8 mouse cellular contexts compared by ENCODE assay signal in the genomic region with DNA sequence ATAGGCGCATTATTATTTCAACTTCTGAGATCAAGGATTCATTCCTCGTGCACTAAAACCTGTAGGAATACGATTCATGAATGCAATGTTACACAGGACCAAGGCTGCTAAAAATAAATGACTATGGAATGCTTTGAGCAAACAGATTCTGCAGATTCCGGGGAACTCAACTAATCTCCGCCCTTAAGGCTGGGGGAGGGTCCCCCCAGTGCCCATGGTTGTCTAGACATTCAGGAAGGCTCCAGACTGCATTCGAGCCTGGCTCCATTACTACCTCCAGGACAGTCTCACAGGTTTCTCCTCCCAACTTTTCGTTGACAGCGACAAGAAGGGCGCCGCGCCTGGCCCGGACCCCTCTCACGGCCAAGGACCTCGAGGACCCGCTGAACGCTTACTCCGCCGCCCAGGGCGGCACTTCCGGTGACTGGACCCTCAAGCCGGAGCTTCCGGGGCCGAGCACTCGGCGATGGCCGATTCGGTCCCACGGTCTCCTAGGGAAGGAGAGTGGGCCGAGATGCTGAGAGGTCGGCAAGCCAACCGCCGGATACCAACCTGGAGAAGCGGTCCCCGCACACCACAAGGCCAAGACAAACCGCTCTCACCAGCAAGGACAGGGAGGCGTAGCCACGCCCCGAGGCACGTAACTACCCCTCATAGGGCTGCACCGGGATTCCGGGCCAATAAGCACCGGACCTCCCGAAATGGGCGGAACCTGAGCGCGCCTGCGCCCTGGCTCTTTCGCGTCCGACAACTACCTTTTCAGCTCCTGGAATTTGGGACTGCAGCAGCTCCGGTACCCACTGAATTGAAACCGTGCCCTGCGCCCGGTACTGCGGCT. TPM values are rescaled to one million over a fixed set of nuclear protein-coding genes. Genes with fewer than 3 reads are reported as not detected.
DNase-seq lines count a peak whose midpoint lies in the region; ATAC-seq and TF ChIP-seq lines count a peak whose summit lies in the region.

Zfp322a (minus strand) TSS at position 626 of the 838 bp plus-strand sequence.

- no peak for TF ChIP-seq CTCF in liver, embryonic 14.5 days (IDR thresholded peaks at IDR 0.05; ENCODE audit: low read depth)
- TF ChIP-seq CTCF in stomach, postnatal 0 days (IDR thresholded peaks at IDR 0.05; ENCODE audit: low read depth), result no peak

- peaks cover 33% of the 10 kb centered on the region for H3K4me1 ChIP-seq in forebrain, embryonic 10.5 days
- H3K4me1 ChIP-seq in heart, embryonic 15.5 days (replicated peaks), result peaks cover 28% of the 10 kb centered on the region
- H3K4me1 ChIP-seq in liver, embryonic 14.5 days (replicated peaks; ENCODE audit: control insufficient read depth in 2 of 2, insufficient read depth in 2 of 2, low read length in 1 of 2), result peaks cover 7 to 9% of the 10 kb centered on the region in 2 experiments
- H3K4me1 ChIP-seq in neural tube, embryonic 11.5 days (ENCODE audit: control insufficient read depth, insufficient read depth, low read length), result peaks cover 7% of the 10 kb centered on the region; the same call in 1 of the 2 replicates
- no peaks in the 10 kb centered on the region for H3K4me1 ChIP-seq in stomach, postnatal 0 days (replicated peaks; ENCODE audit: control insufficient read depth, insufficient read depth)

- peaks cover 29% of the 10 kb centered on the region for H3K36me3 ChIP-seq in forebrain, embryonic 10.5 days (replicated peaks)
- H3K36me3 ChIP-seq in heart, embryonic 15.5 days, result peaks cover 9% of the 10 kb centered on the region; the same call in 1 of the 2 replicates
- no peaks in the 10 kb centered on the region for H3K36me3 ChIP-seq in liver, embryonic 14.5 days (replicated peaks; ENCODE audit: control insufficient read depth, insufficient read depth, low read depth)
- H3K36me3 ChIP-seq in neural tube, embryonic 11.5 days (ENCODE audit: control insufficient read depth, insufficient read depth, low read length), result no peaks in the 10 kb centered on the region
- H3K36me3 ChIP-seq in stomach, postnatal 0 days (ENCODE audit: control insufficient read depth, insufficient read depth, low read length), result no peaks in the 10 kb centered on the region

- H3K9ac ChIP-seq in heart, embryonic 15.5 days, result peak within 1 kb of the TSS; percentile 83
- H3K9ac ChIP-seq in liver, embryonic 14.5 days (replicated peaks), result peak within 1 kb of the TSS; percentile 74
- peak within 1 kb of the TSS; percentile 83 for H3K9ac ChIP-seq in neural tube, embryonic 11.5 days (ENCODE audit: low read length)
- peak within 1 kb of the TSS; percentile 74 for H3K9ac ChIP-seq in stomach, postnatal 0 days (ENCODE audit: low read length)

- WGBS in forebrain, embryonic 10.5 days, result under 1% methylated on average over 55 of the region's 55 CpGs
- under 1% methylated on average over 55 of the region's 55 CpGs for WGBS in heart, embryonic 15.5 days
- under 1% methylated on average over 55 of the region's 55 CpGs for WGBS in liver, embryonic 14.5 days (ENCODE audit: insufficient replicate concordance)
- WGBS in neural tube, embryonic 11.5 days, result under 1% methylated on average over 55 of the region's 55 CpGs
- under 1% methylated on average over 55 of the region's 55 CpGs for WGBS in stomach, postnatal 0 days

- H3K9me3 ChIP-seq in forebrain, embryonic 10.5 days, result no peaks in the 10 kb centered on the region
- H3K9me3 ChIP-seq in heart, embryonic 15.5 days (replicated peaks), result no peaks in the 10 kb centered on the region
- H3K9me3 ChIP-seq in liver, embryonic 14.5 days (ENCODE audit: control insufficient read depth, low read length), result no peaks in the 10 kb centered on the region
- no peaks in the 10 kb centered on the region for H3K9me3 ChIP-seq in neural tube, embryonic 11.5 days (ENCODE audit: control insufficient read depth, low read length)
- H3K9me3 ChIP-seq in stomach, postnatal 0 days (ENCODE audit: control insufficient read depth, low read length), result no peaks in the 10 kb centered on the region

- H3K27ac ChIP-seq in forebrain, embryonic 10.5 days, result peak within 1 kb of the TSS; percentile 92
- peak within 1 kb of the TSS; percentile 99 for H3K27ac ChIP-seq in heart, embryonic 15.5 days
- peak within 1 kb of the TSS; percentile 49 for H3K27ac ChIP-seq in liver, embryonic 14.5 days
- peak within 1 kb of the TSS; percentile 91 for H3K27ac ChIP-seq in neural tube, embryonic 11.5 days (ENCODE audit: low read depth, low read length)
- peak within 1 kb of the TSS; percentile 92 for H3K27ac ChIP-seq in stomach, postnatal 0 days (replicated peaks)

- H3K4me2 ChIP-seq in heart, embryonic 15.5 days, result peak within 1 kb of the TSS; percentile 67
- peak within 1 kb of the TSS; percentile 88 for H3K4me2 ChIP-seq in liver, embryonic 14.5 days (ENCODE audit: low read depth)
- H3K4me2 ChIP-seq in neural tube, embryonic 11.5 days (ENCODE audit: low read depth), result peak within 1 kb of the TSS; percentile 77
- peak within 1 kb of the TSS; percentile 72 for H3K4me2 ChIP-seq in stomach, postnatal 0 days (replicated peaks; ENCODE audit: low read depth)

- ATAC-seq in heart, embryonic 15.5 days (replicated peaks; ENCODE audit: insufficient number of reproducible peaks, insufficient read depth, low FRiP score, low read depth), result peak; percentile 100
- ATAC-seq in liver, embryonic 14.5 days (ENCODE audit: insufficient read depth), result peak; percentile 100
- ATAC-seq in neural tube, embryonic 11.5 days (ENCODE audit: insufficient read depth, low FRiP score, low TSS enrichment), result peak; percentile 99
- ATAC-seq in stomach, postnatal 0 days (ENCODE audit: low FRiP score, low TSS enrichment), result peak; percentile 100

- DNase-seq in CD8-positive naive resting alpha-beta T cell, adult 2 months (ENCODE audit: low read depth in 2 of 2, low spot score in 2 of 2), result peak; percentile 90 to 93
- peak; percentile 92 for DNase-seq in c-Kit-positive CD71-negative TER-119-negative erythroid progenitor cells, embryonic 14.5 days (ENCODE audit: low read depth)
- DNase-seq in forebrain, embryonic 10.5 days (ENCODE audit: extremely low spot score, low spot score), result peak; percentile 96
- DNase-seq in kidney, postnatal 25 days, result peak; percentile 97 to 98
- peak; percentile 94 to 95 (median 94) for DNase-seq in liver, embryonic 14.5 days (ENCODE audit: low read depth in 3 of 3, low spot score in 3 of 3)
- DNase-seq in neural tube, embryonic 11.5 days (ENCODE audit: low spot score), result peak; percentile 96
- peak; percentile 97 for DNase-seq in stomach, postnatal 0 days (ENCODE audit: low spot score)

- H3K27me3 ChIP-seq in forebrain, embryonic 10.5 days (ENCODE audit: poor library complexity, severe bottlenecking), result no peaks in the 10 kb centered on the region
- H3K27me3 ChIP-seq in heart, embryonic 15.5 days, result no peaks in the 10 kb centered on the region
- no peaks in the 10 kb centered on the region for H3K27me3 ChIP-seq in liver, embryonic 14.5 days (ENCODE audit: control insufficient read depth, insufficient read depth, low read length)
- H3K27me3 ChIP-seq in neural tube, embryonic 11.5 days (ENCODE audit: control insufficient read depth, insufficient read depth, low read length), result no peaks in the 10 kb centered on the region
- no peaks in the 10 kb centered on the region for H3K27me3 ChIP-seq in stomach, postnatal 0 days (ENCODE audit: control insufficient read depth, insufficient read depth, low read length)

- peak within 1 kb of the TSS; percentile 73 for H3K4me3 ChIP-seq in forebrain, embryonic 10.5 days
- H3K4me3 ChIP-seq in heart, embryonic 15.5 days, result peak within 1 kb of the TSS; percentile 82
- H3K4me3 ChIP-seq in liver, embryonic 14.5 days (ENCODE audit: insufficient read depth in 1 of 2, low read depth in 2 of 2, low read length in 2 of 2), result peak within 1 kb of the TSS; percentile 73 to 79
- H3K4me3 ChIP-seq in neural tube, embryonic 11.5 days (ENCODE audit: low read depth, low read length), result peak within 1 kb of the TSS; percentile 66
- H3K4me3 ChIP-seq in stomach, postnatal 0 days (ENCODE audit: low read depth, low read length), result peak within 1 kb of the TSS; percentile 79

- TF ChIP-seq EP300 in liver, embryonic 14.5 days (IDR thresholded peaks at IDR 0.05; ENCODE audit: low read depth), result no peak
- TF ChIP-seq EP300 in stomach, postnatal 0 days (optimal IDR thresholded peaks at IDR 0.05), result no peak

RNA-seq across cellular contexts. Expression of gene Zfp322a, which starts in this region (rescaled TPM):
- 57.1 and 58.7 TPM in 2 replicates for polyA plus RNA-seq in forebrain, embryonic 10.5 days (2016; fragmentation: Nextera tagmentation; extraction: Ambion mirVana)
- polyA plus RNA-seq in heart, embryonic 15.5 days (2015; fragmentation: Nextera tagmentation; extraction: Ambion mirVana), result 33.4 and 39.1 TPM in 2 replicates
- polyA plus RNA-seq in liver, embryonic 14.5 days (2012; rRNA removed), result 3.0 and 5.4 TPM in 2 replicates
- polyA plus RNA-seq in liver, embryonic 14.5 days (2014; fragmentation: Nextera tagmentation; extraction: Ambion mirVana), result 11.9 and 12.5 TPM in 2 replicates
- 62.0 and 62.7 TPM in 2 replicates for polyA plus RNA-seq in neural tube, embryonic 11.5 days (2014; fragmentation: Nextera tagmentation; extraction: Ambion mirVana)
- 18.1 and 18.9 TPM in 2 replicates for polyA plus RNA-seq in stomach, postnatal 0 days (2015; fragmentation: Nextera tagmentation; extraction: Ambion mirVana)

Comparison
In these comparisons a context has a peak if more than half of its experiments do, and no peak if none do; other contexts are left out.
1. Peak in every context shown above with its lines: DNase-seq, ATAC-seq, H3K4me3 ChIP-seq and H3K27ac ChIP-seq.
2. H3K27ac ChIP-seq: peak in every context shown above with its lines; median percentile 99 in heart, embryonic 15.5 days; 92 in forebrain, embryonic 10.5 days; 92 in stomach, postnatal 0 days; 91 in neural tube, embryonic 11.5 days; 49 in liver, embryonic 14.5 days.